Mouse (Mus musculus): ENCODE results near the gene Notch1.
A peak's percentile ranks its signal among the peaks of the same experiment; 100 is the strongest.

Notch1 gene

DNA sequence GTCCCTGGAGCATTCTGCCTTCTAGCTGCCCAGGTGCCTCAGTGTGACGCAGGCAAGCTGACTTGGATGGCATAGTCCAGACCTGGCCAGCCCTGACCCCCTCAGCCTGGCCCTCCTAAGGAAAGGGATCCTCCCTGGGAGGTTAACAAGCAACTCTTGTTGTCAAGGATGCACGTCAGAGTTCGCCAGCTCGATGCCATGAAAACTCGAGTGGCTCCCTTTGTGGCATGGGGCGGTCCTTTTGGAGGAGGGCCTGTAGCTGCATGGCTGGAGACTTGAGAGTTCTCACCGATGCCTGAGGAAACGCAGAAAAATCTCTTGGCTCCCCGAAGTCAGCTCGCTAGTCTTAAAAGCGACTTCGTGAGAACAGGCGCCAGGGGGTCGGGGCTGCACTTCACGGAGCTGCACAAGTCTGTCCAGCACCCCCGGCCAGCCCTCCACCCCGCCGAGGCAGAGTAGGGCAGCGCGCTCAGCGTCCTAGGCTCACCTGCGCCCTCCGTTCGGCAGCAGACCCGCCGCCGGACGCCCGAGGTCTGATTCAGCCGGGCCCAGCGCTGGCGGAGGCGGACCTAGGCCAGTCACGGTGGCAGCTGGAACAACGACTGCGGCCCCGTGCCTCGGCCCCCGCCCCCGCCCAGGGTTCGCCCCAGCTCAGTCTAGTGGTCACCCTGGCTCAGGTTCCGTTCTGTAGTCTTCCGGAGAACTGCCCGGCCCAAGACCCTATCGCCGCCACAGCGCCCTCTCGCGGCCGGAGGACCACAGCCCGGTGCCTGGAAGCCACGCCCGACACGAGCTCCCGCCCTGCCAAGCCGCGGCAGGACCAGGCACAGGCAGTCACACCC, 107.7 kb downstream of the Notch1 start, which contains the start of gene Inpp5e:
Gene Inpp5e (minus strand): TSS at position 689 of the 842 bp plus-strand sequence.
- DNase-seq (ENCODE audit: low spot score in 2 of 2) = peak; percentile 96 to 98
